Mouse (Mus musculus): ENCODE data around the gene Cdip1.

DNA sequence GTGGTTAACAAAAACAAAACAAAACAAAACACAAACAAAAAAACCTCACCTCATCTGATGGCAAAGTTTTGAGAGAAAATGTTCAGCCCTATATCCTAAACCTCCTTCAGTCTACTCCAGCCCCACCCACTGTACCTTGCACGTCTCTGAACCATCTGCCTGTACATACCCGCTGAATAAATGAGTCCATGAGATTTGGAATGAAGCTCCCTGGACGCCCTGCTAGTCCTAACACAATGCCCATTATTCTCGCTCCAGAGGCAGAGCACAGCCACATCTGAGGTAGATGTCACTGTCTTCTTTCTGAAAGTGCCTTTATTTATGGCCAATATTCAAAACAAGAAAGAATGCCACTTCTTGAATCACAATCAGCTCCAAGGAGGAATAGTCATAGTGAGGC lies 4.4 kb downstream of the Cdip1 start:
- TF ChIP-seq POLR2A (IDR thresholded peaks at IDR 0.05; ENCODE audit: borderline replicate concordance, extremely low read depth, low read depth, low read length), result no peak
- no peak for TF ChIP-seq CTCF (IDR thresholded peaks at IDR 0.05; ENCODE audit: insufficient read depth, low read length)
